Mouse (Mus musculus) intestine, embryonic 14.5 days (tissue): ENCODE measurements around the gene Rab11fip4. TPM values are rescaled to one million over a fixed set of nuclear protein-coding genes. Genes with fewer than 3 reads are reported as not detected.
A peak's percentile ranks its signal among the peaks of the same experiment; 100 is the strongest.

Experiments used
- ATAC-seq: fragments of 200-750 bp; cut with Nextera tagmentation; replicated peaks from 2 replicates; pipeline ENCODE4 v1.8.0; 2017; ENCODE audit warnings: low read depth, moderate number of reproducible peaks, moderate TSS enrichment, moderate library complexity; ENCODE audit not compliant: low FRiP score, low TSS enrichment
- DNase-seq: peaks from one replicate; pipeline ENCODE4 v3.0.0-alpha.2; 2018; ENCODE audit warnings: low spot score
- H3K27ac ChIP-seq: fragments of 300-500 bp; sonication (generic); 2 replicates; pipeline ENCODE4 v1.5.1; 2014; ENCODE audit warnings: low read depth, mild to moderate bottlenecking, control low read depth
- H3K27me3 ChIP-seq: fragments of 300-500 bp; sonication (generic); replicated peaks from 2 replicates; pipeline ENCODE4 v1.6.1; 2014; ENCODE audit warnings: low read length, control low read depth; ENCODE audit not compliant: control insufficient read depth, insufficient read depth
- H3K36me3 ChIP-seq: fragments of 300-500 bp; sonication (generic); 2 replicates; pipeline ENCODE4 v1.6.1; 2014; ENCODE audit warnings: low read length, control low read depth; ENCODE audit not compliant: control insufficient read depth, insufficient read depth
- H3K4me1 ChIP-seq: fragments of 300-500 bp; sonication (generic); replicated peaks from 2 replicates; pipeline ENCODE4 v1.6.1; 2014; ENCODE audit warnings: low read length, control low read depth, mixed read lengths; ENCODE audit not compliant: control insufficient read depth, insufficient read depth
- H3K4me2 ChIP-seq: fragments of 300-500 bp; sonication (generic); 2 replicates; pipeline ENCODE4 v1.6.1; 2014; ENCODE audit warnings: low read length
- H3K4me3 ChIP-seq: fragments of 300-500 bp; sonication (generic); 2 replicates; pipeline ENCODE4 v1.5.1; 2014; ENCODE audit warnings: low read depth, low read length, control low read depth, mixed read lengths
- H3K9ac ChIP-seq: fragments of 300-500 bp; sonication (generic); 2 replicates; pipeline ENCODE4 v1.6.1; 2014; ENCODE audit warnings: mild to moderate bottlenecking, low read length
- H3K9me3 ChIP-seq: fragments of 300-500 bp; sonication (generic); 2 replicates; pipeline ENCODE4 v1.6.1; 2016; ENCODE audit warnings: low read length, control low read depth; ENCODE audit not compliant: control insufficient read depth
- WGBS: fragments of 180-500 bp; shearing (Covaris S2); extraction: QIAGEN DNeasy Blood & Tissue Kit; methylation state at CpG from one replicate; pipeline ENCODE4 v1.1.7; 2014; 5-methylcytosine and 5-hydroxymethylcytosine counted together
- polyA plus RNA-seq: library from polyadenylated mRNA; unstranded; fragments of >200 nt; fragmentation: Nextera tagmentation; extraction: Ambion mirVana; gene quantifications from 2 replicates; pipeline ENCODE4 v1.2.1, GENCODE M21; 2014

Gene Rab11fip4
- polyA plus RNA-seq, 1 experiment from 2014 or later, result 1.5 TPM

DNA sequence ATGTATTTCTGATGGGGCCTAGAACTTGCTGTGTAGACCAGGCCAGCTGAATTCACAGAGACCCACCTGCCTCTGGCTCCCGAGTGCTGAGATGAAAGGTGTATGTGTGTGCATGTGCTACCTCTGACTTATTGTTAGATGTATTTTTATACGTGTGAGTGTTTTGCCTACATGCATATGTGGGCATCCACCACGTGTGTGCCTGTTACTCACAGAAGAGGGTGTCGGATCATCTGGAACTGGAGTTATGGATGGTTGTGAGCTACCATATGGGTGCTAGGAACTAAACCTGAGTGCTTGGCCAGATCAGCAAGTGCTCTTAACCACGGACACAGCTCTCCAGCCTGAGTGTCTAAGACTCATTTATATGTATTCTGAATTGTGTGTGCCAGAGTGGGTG lies 90.2 kb downstream of the Rab11fip4 start:
- Histone ChIP-seq H3K4me2 (no peak overlapping the region), H3K9me3 (no peaks in the 10 kb centered on the region), H3K9ac (no peak overlapping the region), H3K27me3 (no peaks in the 10 kb centered on the region), H3K4me1 (no peaks in the 10 kb centered on the region), H3K36me3 (no peaks in the 10 kb centered on the region), H3K27ac (no peak overlapping the region), H3K4me3 (no peak overlapping the region)
- ATAC-seq (no peak), DNase-seq (no peak)
- 86% methylated on average over 5 of the region's 5 CpGs for WGBS

- no peak overlapping the region for H3K4me2 ChIP-seq
- H3K27me3 ChIP-seq, result no peaks in the 10 kb centered on the region
- no peaks in the 10 kb centered on the region for H3K9me3 ChIP-seq
- no peak overlapping the region for H3K27ac ChIP-seq
- H3K4me1 ChIP-seq, result no peaks in the 10 kb centered on the region
- WGBS, result 52% methylated on average over 3 of the region's 3 CpGs
- no peaks in the 10 kb centered on the region for H3K36me3 ChIP-seq
- ATAC-seq (no peak), DNase-seq (no peak)
- H3K4me3 ChIP-seq, result no peak overlapping the region
- H3K9ac ChIP-seq, result no peak overlapping the region
Measured at GRCm38 (mm10) chr11:79681798-79682197, 90.8 kb downstream of the Rab11fip4 start.

DNA sequence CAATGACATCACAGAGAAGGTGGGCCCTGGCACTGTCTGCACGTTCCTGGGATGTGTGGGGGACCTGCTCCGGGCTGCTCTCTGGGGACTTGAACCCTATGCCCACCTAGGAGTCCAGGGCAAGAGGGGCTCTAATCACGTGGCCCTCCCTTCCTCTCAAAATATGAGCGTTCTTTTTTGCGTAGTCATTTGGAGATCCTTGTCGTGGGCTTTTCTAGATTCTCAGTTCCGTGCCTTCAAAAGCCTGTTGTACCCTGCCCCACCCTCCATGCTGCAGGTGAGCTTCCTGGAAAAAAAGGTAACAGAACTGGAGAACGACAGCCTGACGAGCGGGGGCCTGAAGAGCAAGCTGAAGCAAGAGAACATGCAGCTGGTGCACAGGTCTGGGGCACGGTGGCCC lies 94.1 kb downstream of the Rab11fip4 start:
- H3K36me3 ChIP-seq, result no peaks in the 10 kb centered on the region; the same call in 1 of the 2 replicates
- H3K9ac ChIP-seq, result no peak overlapping the region
- no peaks in the 10 kb centered on the region for H3K9me3 ChIP-seq
- no peak for ATAC-seq
- H3K27me3 ChIP-seq, result no peaks in the 10 kb centered on the region
- no peak for DNase-seq
- WGBS, result 84% methylated on average over 11 of the region's 11 CpGs
- no peak overlapping the region for H3K4me3 ChIP-seq
- H3K4me1 ChIP-seq, result no peaks in the 10 kb centered on the region
- H3K27ac ChIP-seq, result no peak overlapping the region
- no peak overlapping the region for H3K4me2 ChIP-seq

GRCm38 (mm10) chr11:79686501-79687121 lies 95.6 kb downstream of the Rab11fip4 start:
- Histone ChIP-seq H3K36me3 (no peaks in the 10 kb centered on the region; the same call in 1 of the 2 replicates), H3K27ac (no peak overlapping the region), H3K4me3 (no peak overlapping the region), H3K4me1 (no peaks in the 10 kb centered on the region), H3K27me3 (no peaks in the 10 kb centered on the region), H3K9me3 (no peaks in the 10 kb centered on the region), H3K4me2 (no peak overlapping the region), H3K9ac (no peak overlapping the region)
- 70% methylated on average over 26 of the region's 26 CpGs for WGBS
- DNase-seq, result peak; percentile 98
- ATAC-seq, result peak; percentile 85

DNA sequence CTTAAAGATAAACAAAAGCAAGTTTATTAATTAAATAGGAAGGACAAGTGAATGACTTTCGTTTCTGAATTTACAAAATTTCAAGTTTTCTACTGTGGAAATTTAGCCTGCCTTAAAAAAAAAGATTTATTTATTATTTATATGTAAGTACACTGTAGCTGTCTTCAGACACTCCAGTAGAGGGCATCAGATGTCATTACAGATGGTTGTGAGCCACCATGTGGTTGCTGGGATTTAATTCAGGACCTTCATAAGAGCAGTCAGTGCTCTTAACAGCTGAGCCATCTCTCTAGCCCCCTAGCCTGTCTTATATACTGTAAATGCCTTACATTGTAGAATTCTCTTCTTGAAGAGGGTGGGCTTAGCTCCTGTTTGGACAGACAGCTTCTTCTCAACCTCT lies 98.9 kb downstream of the Rab11fip4 start:
- 83% methylated on average over 1 of the region's 1 CpGs for WGBS

DNA sequence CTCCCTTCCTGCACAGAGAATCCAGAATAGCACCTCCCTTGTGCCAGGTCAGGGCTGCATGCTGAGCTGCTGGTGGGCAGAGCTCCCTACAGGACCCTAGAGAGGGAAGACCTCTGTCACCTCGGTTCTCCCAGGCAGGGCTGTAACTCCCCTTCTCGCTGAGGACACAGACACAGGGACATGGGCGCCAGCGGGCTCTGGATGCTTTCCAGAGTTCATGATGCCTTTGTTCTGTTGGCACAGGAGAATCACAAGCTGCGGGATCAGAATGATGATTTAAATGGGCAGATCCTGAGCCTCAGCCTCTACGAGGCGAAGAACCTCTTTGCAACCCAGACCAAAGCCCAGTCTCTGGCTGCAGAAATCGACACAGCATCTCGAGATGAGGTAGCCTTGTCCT lies 100.5 kb downstream of the Rab11fip4 start:
- no peaks in the 10 kb centered on the region for H3K4me1 ChIP-seq
- H3K4me3 ChIP-seq, result no peak overlapping the region
- H3K27ac ChIP-seq, result no peak overlapping the region
- 88% methylated on average over 9 of the region's 9 CpGs for WGBS
- H3K9me3 ChIP-seq, result no peaks in the 10 kb centered on the region
- no peaks in the 10 kb centered on the region; the same call in 1 of the 2 replicates for H3K36me3 ChIP-seq
- no peaks in the 10 kb centered on the region for H3K27me3 ChIP-seq
- no peak overlapping the region for H3K4me2 ChIP-seq
- no peak for ATAC-seq
- DNase-seq, result no peak
- H3K9ac ChIP-seq, result no peak overlapping the region

More for the DNA sequence above, 98.9 kb downstream of the Rab11fip4 start:
- Histone ChIP-seq H3K36me3 (no peaks in the 10 kb centered on the region; the same call in 1 of the 2 replicates), H3K4me2 (no peak overlapping the region), H3K9ac (no peak overlapping the region), H3K9me3 (no peaks in the 10 kb centered on the region), H3K27ac (no peak overlapping the region), H3K4me3 (no peak overlapping the region), H3K4me1 (no peaks in the 10 kb centered on the region), H3K27me3 (no peaks in the 10 kb centered on the region)
- DNase-seq (no peak), ATAC-seq (no peak)

DNA sequence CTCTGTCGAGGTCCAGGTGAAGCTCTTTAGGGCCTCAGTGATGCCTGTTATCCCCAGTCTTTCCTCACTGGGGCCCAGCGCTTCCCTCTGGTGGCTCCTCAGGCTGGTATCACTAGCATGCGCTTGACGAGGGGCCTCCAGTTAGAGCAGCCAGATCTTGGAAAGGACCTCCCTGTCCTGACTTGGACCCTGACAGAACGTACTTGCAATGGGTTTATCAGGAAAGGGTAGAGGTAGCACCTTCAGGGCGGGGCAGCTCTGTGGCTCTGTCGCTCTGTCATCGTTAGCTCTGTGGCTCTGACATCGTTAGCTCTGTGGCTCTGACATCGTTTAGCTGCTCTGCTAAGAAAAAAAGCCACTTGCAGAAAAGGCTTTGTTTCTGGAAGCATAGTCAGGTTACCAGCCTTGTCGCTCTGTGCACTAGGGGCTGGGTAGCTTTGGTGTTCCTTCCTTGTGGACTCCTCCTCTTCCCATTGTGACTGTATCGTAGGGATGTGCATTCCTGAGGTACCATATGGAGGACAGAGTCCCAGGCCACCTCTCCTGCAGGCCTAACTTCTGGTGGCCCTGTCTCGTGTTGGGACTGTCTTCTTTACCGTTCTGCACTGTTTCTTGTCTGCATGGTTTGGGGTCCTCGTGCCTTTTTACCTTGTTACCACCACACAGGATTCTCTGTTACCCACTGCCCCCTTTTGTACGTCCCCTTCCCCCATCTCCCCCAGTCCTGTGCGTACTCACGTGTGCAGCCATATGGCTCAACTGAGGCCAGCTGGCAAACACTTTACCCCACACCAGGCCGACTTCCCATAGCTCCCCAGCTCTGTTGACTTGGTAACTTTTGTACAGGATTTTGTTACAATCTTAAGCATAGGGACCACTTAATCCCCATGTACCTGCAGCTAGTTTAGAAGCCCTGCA lies 105.6 kb downstream of the Rab11fip4 start:
- Histone ChIP-seq H3K9me3 (no peaks in the 10 kb centered on the region), H3K27ac (no peak overlapping the region), H3K27me3 (no peaks in the 10 kb centered on the region), H3K4me2 (no peak overlapping the region), H3K4me3 (no peak overlapping the region), H3K36me3 (0 out of 2 replicates have a peak, but pooled peaks cover 3% of the 10 kb centered on the region), H3K9ac (no peak overlapping the region), H3K4me1 (no peaks in the 10 kb centered on the region)
- DNase-seq (no peak), ATAC-seq (no peak)
- 64% methylated on average over 19 of the region's 19 CpGs for WGBS

DNA sequence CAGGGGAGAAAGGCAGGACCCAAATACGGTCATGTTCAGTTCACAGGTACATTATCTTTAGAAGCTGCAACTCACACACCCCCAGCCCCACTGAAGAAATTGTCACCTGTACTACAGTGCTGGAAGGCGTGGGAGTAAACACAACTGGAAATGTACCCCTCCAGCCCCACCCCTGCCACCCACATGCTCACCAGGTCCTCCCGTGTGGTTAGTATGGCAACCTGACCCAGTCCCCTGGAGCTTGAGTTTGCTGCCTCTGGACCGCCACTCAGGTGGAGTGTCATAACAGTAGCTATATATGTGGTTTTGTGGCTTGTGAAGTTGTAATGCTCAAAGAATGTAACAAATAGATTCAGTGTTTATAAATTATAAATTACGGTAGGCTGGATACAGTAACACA lies 107.1 kb downstream of the Rab11fip4 start:
- ATAC-seq, result no peak
- Histone ChIP-seq H3K4me2 (no peak overlapping the region), H3K27ac (no peak overlapping the region), H3K27me3 (no peaks in the 10 kb centered on the region), H3K36me3 (0 out of 2 replicates have a peak, but pooled peaks cover 5% of the 10 kb centered on the region), H3K9ac (no peak overlapping the region), H3K4me1 (peaks cover 7% of the 10 kb centered on the region), H3K9me3 (no peaks in the 10 kb centered on the region), H3K4me3 (no peak overlapping the region)
- WGBS, result 79% methylated on average over 5 of the region's 5 CpGs
- DNase-seq, result no peak
